Mouse (Mus musculus) ES-Bruce4 (cell line): ENCODE data around the gene Kcnh3. TPM values are rescaled to one million over a fixed set of nuclear protein-coding genes. Genes with fewer than 3 reads are reported as not detected.
"Not testable (repeated sequence)": the region's sequence is repeated elsewhere in the genome, so short reads cannot be mapped to it uniquely, and the experiment has no call there.

ENCODE experiments used
- H3K27ac ChIP-seq: 2 replicates; pipeline ENCODE4 v1.5.1; 2012; ENCODE audit warnings: low read length, inconsistent platforms; ENCODE audit not compliant: insufficient read depth
- H3K27me3 ChIP-seq: 2 replicates; pipeline ENCODE4 v1.6.1; 2012; ENCODE audit warnings: mild to moderate bottlenecking, low read length, inconsistent platforms; ENCODE audit not compliant: control insufficient read depth, poor library complexity, insufficient read depth, severe bottlenecking
- H3K36me3 ChIP-seq: 2 replicates; pipeline ENCODE4 v1.6.1; 2012; ENCODE audit warnings: inconsistent platforms, mild to moderate bottlenecking, low read length, moderate library complexity; ENCODE audit not compliant: control insufficient read depth, poor library complexity, insufficient read depth, severe bottlenecking
- H3K4me1 ChIP-seq: one replicate; pipeline ENCODE4 v1.8.1; 2011; ENCODE audit warnings: low read length; ENCODE audit not compliant: control insufficient read depth, insufficient read depth
- H3K4me3 ChIP-seq: 2 replicates; pipeline ENCODE4 v1.5.1; 2011; ENCODE audit warnings: low read depth, mild to moderate bottlenecking, low read length
- H3K9ac ChIP-seq: 2 replicates; pipeline ENCODE4 v1.6.1; 2012; ENCODE audit warnings: low read depth, mild to moderate bottlenecking, inconsistent platforms; ENCODE audit not compliant: poor library complexity, severe bottlenecking
- H3K9me3 ChIP-seq: replicated peaks from 2 replicates; pipeline ENCODE4 v1.6.1; 2012; ENCODE audit warnings: mild to moderate bottlenecking, low read length, inconsistent platforms; ENCODE audit not compliant: control insufficient read depth, poor library complexity, insufficient read depth, severe bottlenecking
- CTCF ChIP-seq: IDR thresholded peaks from one replicate; pipeline ENCODE4 v1.8.1; 2011; ENCODE audit warnings: low read depth, low read length
- EP300 ChIP-seq: IDR thresholded peaks from 2 replicates; pipeline ENCODE4 v1.6.1; 2011; ENCODE audit warnings: low read depth, low read length; ENCODE audit not compliant: insufficient read depth
- POLR2A ChIP-seq: IDR thresholded peaks from one replicate; pipeline ENCODE4 v1.8.1; 2011; ENCODE audit warnings: low read length; ENCODE audit not compliant: insufficient read depth
- polyA plus RNA-seq: library from polyadenylated mRNA; stranded (reverse); fragments of >200 nt; gene quantifications from 2 replicates; pipeline ENCODE4 v1.2.4, GENCODE M21; 2011; ENCODE audit warnings: low read depth; ENCODE audit not compliant: missing spikeins, insufficient read depth, insufficient read length

Kcnh3 gene
- polyA plus RNA-seq, 1 experiment: 0.99 TPM

- Histone ChIP-seq H3K9me3 (no peaks in the 10 kb centered on the region), H3K27me3 (no peaks in the 10 kb centered on the region), H3K9ac (no peak overlapping the region), H3K27ac (no peak overlapping the region), H3K4me3 (no peak overlapping the region), H3K4me1 (peaks cover 4% of the 10 kb centered on the region), H3K36me3 (peaks cover 20% of the 10 kb centered on the region)
- no peak for TF ChIP-seq CTCF
- no peak for TF ChIP-seq EP300
- TF ChIP-seq POLR2A: no peak
These were observed 24.3 kb downstream of the Kcnh3 start for GRCm38 (mm10) chr15:99248972-99249371.

- H3K9me3 ChIP-seq: no peaks in the 10 kb centered on the region
- H3K27ac ChIP-seq: no peak overlapping the region
- no peak overlapping the region for H3K4me3 ChIP-seq
- peaks cover 4% of the 10 kb centered on the region for H3K4me1 ChIP-seq
- no peak for TF ChIP-seq CTCF
- TF ChIP-seq POLR2A: no peak
- no peak for TF ChIP-seq EP300
- H3K9ac ChIP-seq: 0 out of 2 replicates have a peak overlapping the region, but pooled peaks have one; percentile 4
- H3K36me3 ChIP-seq: peaks cover 20% of the 10 kb centered on the region
- no peaks in the 10 kb centered on the region for H3K27me3 ChIP-seq
These were observed 25.3 kb downstream of the Kcnh3 start for GRCm38 (mm10) chr15:99249938-99250337.

- peak overlapping the region; percentile 68 for H3K9ac ChIP-seq
- H3K4me1 ChIP-seq, H3K9me3 ChIP-seq, H3K27me3 ChIP-seq: not testable (repeated sequence)
- H3K4me3 ChIP-seq: peak overlapping the region; percentile 71
- peak overlapping the region; percentile 13; the same call in 1 of the 2 replicates for H3K27ac ChIP-seq
- H3K36me3 ChIP-seq: peaks cover 15% of the 10 kb centered on the region
These were observed 26.4 kb downstream of the Kcnh3 start for GRCm38 (mm10) chr15:99251111-99251510.

DNA sequence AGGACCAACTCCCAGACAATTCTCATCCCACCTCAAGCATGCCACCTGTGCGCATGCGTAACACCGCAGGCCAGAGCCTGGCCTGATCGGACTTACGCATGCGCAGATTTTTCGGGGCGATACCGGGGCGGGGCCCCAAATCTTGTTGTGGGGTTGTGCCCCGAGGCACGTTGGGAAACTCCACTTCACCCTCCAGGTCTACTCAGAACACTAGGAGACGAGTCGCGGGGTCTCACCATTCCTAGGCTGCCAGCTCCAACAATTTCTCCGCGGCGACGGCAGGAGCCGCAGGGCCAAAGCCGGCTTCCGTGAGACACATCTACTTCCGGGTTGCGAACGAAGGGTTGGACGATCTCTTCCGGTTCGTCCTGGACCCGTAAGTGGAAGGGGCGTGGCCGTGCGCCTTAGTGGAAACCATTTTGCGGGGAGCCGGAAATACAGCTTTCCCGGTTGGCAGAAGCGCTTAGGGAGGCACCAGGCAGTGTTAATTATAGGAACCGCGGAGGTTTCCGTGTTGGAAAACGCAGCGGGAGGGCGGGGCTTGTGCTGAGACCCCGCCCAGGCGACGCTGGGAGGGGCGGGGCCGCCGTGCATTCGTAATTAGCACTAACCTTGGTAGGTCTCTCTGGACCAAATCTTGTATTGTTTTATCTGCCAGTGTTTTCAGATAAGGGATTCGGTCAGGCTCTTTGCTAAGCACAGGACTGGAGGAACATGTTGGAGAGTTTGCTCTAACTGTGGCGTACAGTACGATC lies 27.1 kb downstream of the Kcnh3 start, which contains the start of gene Mcrs1:
TSS of gene Mcrs1 (minus strand) at position 336 of the 755 bp plus-strand sequence.
- Histone ChIP-seq H3K9ac (peak within 1 kb of the TSS; percentile 68), H3K27ac (peak within 1 kb of the TSS; percentile 96), H3K9me3 (no peaks in the 10 kb centered on the region), H3K27me3 (no peaks in the 10 kb centered on the region), H3K36me3 (peaks cover 13% of the 10 kb centered on the region), H3K4me3 (peak within 1 kb of the TSS; percentile 87), H3K4me1 (peaks cover 4% of the 10 kb centered on the region)
- TF ChIP-seq CTCF (no peak), POLR2A (no peak), EP300 (no peak)

GRCm38 (mm10) chr15:99252381-99253174 lies 27.9 kb downstream of the Kcnh3 start:
- Histone ChIP-seq H3K27me3 (no peaks in the 10 kb centered on the region), H3K4me3 (peak overlapping the region; percentile 87), H3K4me1 (peaks cover 4% of the 10 kb centered on the region), H3K9me3 (no peaks in the 10 kb centered on the region), H3K36me3 (peaks cover 8% of the 10 kb centered on the region), H3K9ac (peak overlapping the region; percentile 68), H3K27ac (peak overlapping the region; percentile 96)
- TF ChIP-seq POLR2A (no peak), CTCF (no peak), EP300 (no peak)

DNA sequence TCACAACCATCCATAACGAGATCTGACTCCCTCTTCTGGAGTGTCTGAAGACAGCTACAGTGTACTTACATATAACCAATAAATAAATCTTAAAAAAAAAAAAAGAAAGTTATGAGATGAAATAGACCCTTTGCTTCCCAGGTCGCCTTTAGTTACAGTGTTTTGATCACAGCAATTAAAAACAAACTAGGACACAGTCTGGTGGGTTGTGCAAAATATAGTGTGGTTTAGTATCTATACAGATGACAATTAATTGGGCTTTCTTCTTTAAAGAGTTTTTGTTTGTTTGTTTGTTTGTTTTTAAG lies 28.5 kb downstream of the Kcnh3 start:
- Histone ChIP-seq H3K27ac (peak overlapping the region; percentile 32; the same call in 1 of the 2 replicates), H3K9ac (peak overlapping the region; percentile 68; the same call in 1 of the 2 replicates)
- not testable (repeated sequence) for H3K4me1 ChIP-seq, H3K9me3 ChIP-seq, H3K36me3 ChIP-seq, H3K27me3 ChIP-seq, H3K4me3 ChIP-seq
